Mouse (Mus musculus) heart, embryonic 14.5 days (tissue): ENCODE results near the gene Ggcx. TPM values are rescaled to one million over a fixed set of nuclear protein-coding genes. Genes with fewer than 3 reads are reported as not detected.
A peak's percentile ranks its signal among the peaks of the same experiment; 100 is the strongest.
"Not testable (repeated sequence)": the region's sequence is repeated elsewhere in the genome, so short reads cannot be mapped to it uniquely, and the experiment has no call there.

Source experiments
- ATAC-seq: fragments of 200-750 bp; cut with Nextera tagmentation; 2 replicates; pipeline ENCODE4 v1.8.0; 2017; ENCODE audit warnings: low read depth, moderate TSS enrichment; ENCODE audit not compliant: insufficient number of reproducible peaks, insufficient read depth, low FRiP score
- H3K27ac ChIP-seq, 2 experiments: fragments of 200-500 bp in 1 of 2; fragments of 300-500 bp in 1 of 2; sonication (generic) in 1 of 2; replicated peaks in 1 of 2; 2 replicates each; pipeline ENCODE4 v1.5.1; 2012 to 2014; ENCODE audit warnings: low read depth in 2 of 2, low read length in 2 of 2, control low read depth in 1 of 2, mild to moderate bottlenecking in 1 of 2, mixed read lengths in 1 of 2; ENCODE audit not compliant: control insufficient read depth in 1 of 2, insufficient read depth in 1 of 2
- H3K27me3 ChIP-seq: fragments of 300-500 bp; sonication (generic); 2 replicates; pipeline ENCODE4 v1.6.1; 2014; ENCODE audit warnings: mild to moderate bottlenecking, low read length, control low read depth; ENCODE audit not compliant: control insufficient read depth, insufficient read depth
- H3K36me3 ChIP-seq: fragments of 300-500 bp; sonication (generic); 2 replicates; pipeline ENCODE4 v1.6.1; 2014; ENCODE audit warnings: mild to moderate bottlenecking, control low read depth, low read length, mixed read lengths; ENCODE audit not compliant: control insufficient read depth, insufficient read depth
- H3K4me1 ChIP-seq, 2 experiments: fragments of 200-500 bp in 1 of 2; fragments of 300-500 bp in 1 of 2; sonication (generic) in 1 of 2; 2 replicates each; pipeline ENCODE4 v1.6.1; 2012 to 2014; ENCODE audit warnings: low read length in 2 of 2, control low read depth in 1 of 2, mixed read lengths in 1 of 2; ENCODE audit not compliant: control insufficient read depth in 2 of 2, insufficient read depth in 2 of 2
- H3K4me2 ChIP-seq: fragments of 300-500 bp; sonication (generic); 2 replicates; pipeline ENCODE4 v1.6.1; 2014; ENCODE audit warnings: mild to moderate bottlenecking, low read length
- H3K4me3 ChIP-seq, 2 experiments: fragments of 200-500 bp in 1 of 2; fragments of 300-500 bp in 1 of 2; sonication (generic) in 1 of 2; 2 replicates each; pipeline ENCODE4 v1.5.1; 2012 to 2014; ENCODE audit warnings: low read length in 2 of 2, mild to moderate bottlenecking in 2 of 2, control low read depth in 1 of 2, low read depth in 1 of 2, moderate library complexity in 1 of 2; ENCODE audit not compliant: control insufficient read depth in 1 of 2, insufficient read depth in 1 of 2
- H3K9ac ChIP-seq: fragments of 300-500 bp; sonication (generic); 2 replicates; pipeline ENCODE4 v1.6.1; 2014; ENCODE audit warnings: mild to moderate bottlenecking, low read length
- H3K9me3 ChIP-seq: fragments of 300-500 bp; sonication (generic); 2 replicates; pipeline ENCODE4 v1.6.1; 2016; ENCODE audit warnings: low read length, control low read depth; ENCODE audit not compliant: control insufficient read depth
- WGBS: fragments of 180-500 bp; shearing (Covaris S2); extraction: QIAGEN DNeasy Blood & Tissue Kit; methylation state at CpG from one replicate; pipeline ENCODE4 v1.1.7; 2014; 5-methylcytosine and 5-hydroxymethylcytosine counted together
- polyA plus RNA-seq: library from polyadenylated mRNA; unstranded; fragments of >200 nt; fragmentation: Nextera tagmentation; extraction: Ambion mirVana; gene quantifications from 2 replicates; pipeline ENCODE4 v1.2.1, GENCODE M21; 2014

Ggcx gene
- polyA plus RNA-seq, 1 experiment from 2014 or later, result 24.1 TPM

- no peaks in the 10 kb centered on the region for H3K36me3 ChIP-seq
- peak overlapping the region; percentile 31 to 43; a peak in 3 of 4 replicates for H3K27ac ChIP-seq
- no peaks in the 10 kb centered on the region for H3K9me3 ChIP-seq
- H3K4me2 ChIP-seq, result no peak overlapping the region
- 64% methylated on average over 7 of the region's 7 CpGs for WGBS
- ATAC-seq, result no peak
- no peak overlapping the region for H3K9ac ChIP-seq
- peaks cover 12 to 16% of the 10 kb centered on the region in 2 experiments for H3K4me1 ChIP-seq
- no peak overlapping the region for H3K4me3 ChIP-seq
- H3K27me3 ChIP-seq, result no peaks in the 10 kb centered on the region
Observed at GRCm38 (mm10) chr6:72454833-72455373, 40.8 kb downstream of the Ggcx start.

GRCm38 (mm10) chr6:72456567-72456966, 42.5 kb downstream of the Ggcx start:
- 52% methylated on average over 4 of the region's 4 CpGs for WGBS
- Histone ChIP-seq H3K9ac (no peak overlapping the region), H3K4me3 (no peak overlapping the region), H3K27me3 (no peaks in the 10 kb centered on the region), H3K4me1 (peaks cover 12 to 16% of the 10 kb centered on the region in 2 experiments), H3K27ac (no peak overlapping the region), H3K36me3 (no peaks in the 10 kb centered on the region), H3K9me3 (no peaks in the 10 kb centered on the region), H3K4me2 (no peak overlapping the region)
- no peak for ATAC-seq

GRCm38 (mm10) chr6:72458418-72458817, 44.3 kb downstream of the Ggcx start:
- Histone ChIP-seq H3K9me3 (no peaks in the 10 kb centered on the region), H3K27me3 (no peaks in the 10 kb centered on the region), H3K4me3 (no peak overlapping the region), H3K4me2 (no peak overlapping the region), H3K36me3 (no peaks in the 10 kb centered on the region), H3K9ac (no peak overlapping the region), H3K4me1 (peaks cover 12 to 16% of the 10 kb centered on the region in 2 experiments), H3K27ac (peak overlapping the region in 1 of 2 experiments; percentile 44; a peak in 1 of 4 replicates)
- WGBS, result 64% methylated on average over 7 of the region's 7 CpGs
- no peak for ATAC-seq

- Histone ChIP-seq H3K36me3 (no peaks in the 10 kb centered on the region), H3K27ac (peak overlapping the region in 1 of 2 experiments; percentile 44; a peak in 1 of 4 replicates), H3K4me1 (peaks cover 12 to 15% of the 10 kb centered on the region in 2 experiments), H3K9me3 (no peaks in the 10 kb centered on the region), H3K9ac (no peak overlapping the region), H3K4me3 (no peak overlapping the region), H3K27me3 (no peaks in the 10 kb centered on the region), H3K4me2 (no peak overlapping the region)
- 49% methylated on average over 5 of the region's 5 CpGs for WGBS
- no peak for ATAC-seq
Observed at GRCm38 (mm10) chr6:72458921-72459320, 44.8 kb downstream of the Ggcx start.

- WGBS, result 55% methylated on average over 9 of the region's 9 CpGs
- no peaks in the 10 kb centered on the region for H3K9me3 ChIP-seq
Observed at GRCm38 (mm10) chr6:72460036-72460801, 46.1 kb downstream of the Ggcx start.

GRCm38 (mm10) chr6:72462550-72463257, 48.6 kb downstream of the Ggcx start:
- H3K9ac ChIP-seq, ATAC-seq, H3K4me1 ChIP-seq, H3K36me3 ChIP-seq, H3K9me3 ChIP-seq, H3K27me3 ChIP-seq, H3K27ac ChIP-seq, H3K4me3 ChIP-seq, H3K4me2 ChIP-seq: not testable (repeated sequence)
- 74% methylated on average over 5 of the region's 5 CpGs for WGBS

More at GRCm38 (mm10) chr6:72460036-72460801, 46.1 kb downstream of the Ggcx start:
- Histone ChIP-seq H3K9ac (no peak overlapping the region), H3K4me2 (no peak overlapping the region), H3K36me3 (no peaks in the 10 kb centered on the region), H3K27me3 (no peaks in the 10 kb centered on the region), H3K4me1 (peaks cover 3 to 4% of the 10 kb centered on the region in 2 experiments; a peak in 3 of 4 replicates), H3K27ac (peak overlapping the region; percentile 29; a peak in 3 of 4 replicates), H3K4me3 (no peak overlapping the region)
- no peak for ATAC-seq

GRCm38 (mm10) chr6:72465361-72466157, 51.5 kb downstream of the Ggcx start:
- no peak for ATAC-seq
- Histone ChIP-seq H3K27ac (no peak overlapping the region), H3K4me3 (no peak overlapping the region), H3K9ac (no peak overlapping the region), H3K9me3 (no peaks in the 10 kb centered on the region), H3K36me3 (no peaks in the 10 kb centered on the region), H3K27me3 (no peaks in the 10 kb centered on the region), H3K4me1 (peaks cover 0 to 2% of the 10 kb centered on the region in 2 experiments; a peak in 1 of 4 replicates), H3K4me2 (no peak overlapping the region)
- WGBS, result 73% methylated on average over 8 of the region's 8 CpGs
